Mouse (Mus musculus) CH12.LX (cell line): ENCODE results near the gene Adamts7. TPM values are rescaled to one million over a fixed set of nuclear protein-coding genes. Genes with fewer than 3 reads are reported as not detected.
A peak's percentile ranks its signal among the peaks of the same experiment; 100 is the strongest.

Experiments
- DNase-seq: peaks from one replicate; pipeline ENCODE4 v3.0.0-alpha.2; 2013; ENCODE audit errors: extremely low read depth
- H3K27ac ChIP-seq: 2 replicates; pipeline ENCODE4 v1.5.1; 2012; ENCODE audit warnings: low read depth, mild to moderate bottlenecking, control low read depth, moderate library complexity; ENCODE audit not compliant: insufficient read depth
- H3K27me3 ChIP-seq: replicated peaks from 2 replicates; pipeline ENCODE3; 2012; ENCODE audit warnings: inconsistent platforms
- H3K36me3 ChIP-seq, 2 experiments: replicated peaks in 1 of 2; 2 replicates each; pipeline versions ENCODE3 to v1.6.1; 2012; ENCODE audit warnings: inconsistent platforms in 1 of 2, low read length in 1 of 2, mild to moderate bottlenecking in 1 of 2, mixed read lengths in 1 of 2, moderate library complexity in 1 of 2; ENCODE audit not compliant: control insufficient read depth in 1 of 2, insufficient read depth in 1 of 2
- H3K4me1 ChIP-seq, 2 experiments: 2 replicates each; pipeline ENCODE4 v1.6.1; 2012; ENCODE audit warnings: inconsistent platforms in 1 of 2, moderate library complexity in 1 of 2; ENCODE audit not compliant: insufficient read depth in 2 of 2, control insufficient read depth in 1 of 2
- H3K4me2 ChIP-seq: 2 replicates; pipeline ENCODE4 v1.6.1; 2012; ENCODE audit warnings: low read depth, mild to moderate bottlenecking, control low read depth; ENCODE audit not compliant: poor library complexity, insufficient read depth, severe bottlenecking
- H3K4me3 ChIP-seq, 3 experiments: fragments of 150-350 bp in 1 of 3; sonication (generic) in 1 of 3; replicated peaks in 1 of 3; 2 replicates each; pipeline versions ENCODE3 to v1.5.1; 2011 to 2012; ENCODE audit warnings: low read depth in 2 of 3, low read length in 2 of 3, mild to moderate bottlenecking in 2 of 3, moderate library complexity in 2 of 3, control low read depth in 1 of 3, improper control_type of control experiment in 1 of 3, inconsistent platforms in 1 of 3, mixed read lengths in 1 of 3; ENCODE audit not compliant: poor library complexity in 1 of 3
- H3K79me2 ChIP-seq: replicated peaks from 2 replicates; pipeline ENCODE4 v1.6.1; 2012; ENCODE audit warnings: mild to moderate bottlenecking, moderate library complexity; ENCODE audit not compliant: control insufficient read depth, poor library complexity, insufficient read depth, severe bottlenecking; ENCODE audit errors: extremely low read depth
- H3K9ac ChIP-seq: 2 replicates; pipeline ENCODE4 v1.6.1; 2012; ENCODE audit warnings: low read depth, mild to moderate bottlenecking, control low read depth, moderate library complexity; ENCODE audit not compliant: insufficient read depth
- H3K9me3 ChIP-seq: replicated peaks from 2 replicates; pipeline ENCODE3; 2012; ENCODE audit warnings: low read length, inconsistent platforms, mixed read lengths
- E2F4 ChIP-seq: IDR thresholded peaks from 2 replicates; pipeline ENCODE4 v1.6.1; 2011; ENCODE audit warnings: low read depth, low read length, improper control_type of control experiment; ENCODE audit not compliant: insufficient replicate concordance
- JUN ChIP-seq: IDR thresholded peaks from 2 replicates; pipeline ENCODE4 v1.6.1; 2011; ENCODE audit warnings: low read depth, mild to moderate bottlenecking, low read length, improper control_type of control experiment, moderate library complexity; ENCODE audit not compliant: insufficient read depth
- KAT2A ChIP-seq: IDR thresholded peaks from 2 replicates; pipeline ENCODE4 v1.6.1; 2012; ENCODE audit warnings: low read length, improper control_type of control experiment, inconsistent platforms; ENCODE audit not compliant: insufficient replicate concordance
- MAFK ChIP-seq: IDR thresholded peaks from 2 replicates; pipeline ENCODE4 v1.6.1; 2011; ENCODE audit warnings: low read length, improper control_type of control experiment; ENCODE audit not compliant: insufficient replicate concordance
- MAZ ChIP-seq: IDR thresholded peaks from 2 replicates; pipeline ENCODE4 v1.6.1; 2012; ENCODE audit warnings: low read depth, mild to moderate bottlenecking, inconsistent platforms, low read length, improper control_type of control experiment, moderate library complexity
- NELFE ChIP-seq: IDR thresholded peaks from 2 replicates; pipeline ENCODE4 v1.6.1; 2011; ENCODE audit warnings: low read depth, low read length, improper control_type of control experiment
- NRF1 ChIP-seq: IDR thresholded peaks from 2 replicates; pipeline ENCODE4 v1.6.1; 2014; ENCODE audit warnings: low read depth, mild to moderate bottlenecking, inconsistent platforms, low read length, improper control_type of control experiment, moderate library complexity
- RCOR1 ChIP-seq: conservative IDR thresholded peaks from 2 replicates; pipeline ENCODE4 v1.6.1; 2012; ENCODE audit warnings: low read depth, mild to moderate bottlenecking, inconsistent platforms, low read length, improper control_type of control experiment
- SIN3A ChIP-seq: IDR thresholded peaks from 2 replicates; pipeline ENCODE4 v1.6.1; 2012; ENCODE audit warnings: low read length, improper control_type of control experiment, inconsistent platforms
- SMC3 ChIP-seq: IDR thresholded peaks from 2 replicates; pipeline ENCODE4 v1.6.1; 2011; ENCODE audit warnings: low read depth, low read length, improper control_type of control experiment
- TCF12 ChIP-seq: IDR thresholded peaks from 2 replicates; pipeline ENCODE4 v1.6.1; 2014; ENCODE audit warnings: low read depth, mild to moderate bottlenecking, inconsistent platforms, low read length, improper control_type of control experiment
- dilution Hi-C: fragments of 300-500 bp; cut with MboI; formaldehyde crosslinking; loops from 2 replicates; pipeline ENCODE4 v1.14.3; 2020; ENCODE audit warnings: low sequenced_read_pairs; ENCODE audit not compliant: extremely low pct_unique_long_range_greater_than_20kb, extremely low pct_ligation_motif_present
- in situ Hi-C: fragments of 300-500 bp; cut with MboI; formaldehyde crosslinking; loops from 3 replicates; pipeline ENCODE4 v1.14.3; 2019; ENCODE audit warnings: low sequenced_read_pairs, low pct_ligation_motif_present, low pct_unique_long_range_greater_than_20kb, mixed read lengths
- polyA plus RNA-seq: library from polyadenylated mRNA; unstranded; fragments of >175 nt; gene quantifications from 2 replicates; pipeline ENCODE4 v1.2.1, GENCODE M21; 2012; ENCODE audit warnings: low read depth; ENCODE audit not compliant: insufficient read length
- total RNA-seq, 2 experiments: library from RNA; depleted of rRNA; stranded (reverse); fragments of 300-350 nt in 1 of 2; fragments of >200 nt in 1 of 2; gene quantifications; 2 replicates each; pipeline ENCODE4 v1.2.3; 2012 to 2014

Gene Adamts7
- total and polyA plus RNA-seq, 3 experiments, result 4.7 to 15.7 (median 9.2) TPM

DNA sequence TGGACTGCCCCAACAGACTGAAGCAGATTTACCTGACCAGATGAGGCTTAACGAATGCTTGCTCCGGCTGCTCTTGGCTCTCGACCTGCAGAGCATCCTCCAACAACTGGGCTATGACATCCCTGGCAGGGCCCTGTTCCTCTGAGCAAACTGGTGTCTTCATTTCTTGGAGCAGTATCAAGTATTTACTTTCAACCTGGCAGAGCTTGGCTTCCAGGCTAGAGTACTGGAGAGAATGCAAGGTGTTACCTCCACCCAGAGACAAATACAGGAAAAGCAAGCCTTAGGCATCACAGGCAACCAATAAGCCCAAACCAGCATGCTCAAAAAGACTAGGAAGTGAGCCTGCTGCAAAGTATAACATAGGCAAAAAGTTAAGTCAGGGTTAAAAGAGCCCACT lies 59.4 kb downstream of the Adamts7 start:
- no peak for TF ChIP-seq RCOR1
- no peak for TF ChIP-seq NRF1
- no peak for TF ChIP-seq SMC3
- TF ChIP-seq MAZ, result no peak
- no peak for TF ChIP-seq TCF12
- no peak for TF ChIP-seq KAT2A
- no peak for TF ChIP-seq E2F4
- no peak for TF ChIP-seq JUN
- in situ Hi-C loops (loop anchor here (25.0 kb wide), 1 partner anchor 440 kb away; no protein-coding TSS in a partner anchor), dilution Hi-C loops (no loop called here)
- Histone ChIP-seq H3K4me2 (no peak overlapping the region), H3K27ac (no peak overlapping the region), H3K4me1 (peaks cover 5 to 19% of the 10 kb centered on the region in 2 experiments; a peak in 3 of 4 replicates), H3K9me3 (no peaks in the 10 kb centered on the region), H3K4me3 (no peak overlapping the region), H3K79me2 (no peaks in the 10 kb centered on the region), H3K36me3 (peaks cover 0 to 13% of the 10 kb centered on the region in 2 experiments), H3K9ac (no peak overlapping the region), H3K27me3 (no peaks in the 10 kb centered on the region)
- DNase-seq, result no peak

DNA sequence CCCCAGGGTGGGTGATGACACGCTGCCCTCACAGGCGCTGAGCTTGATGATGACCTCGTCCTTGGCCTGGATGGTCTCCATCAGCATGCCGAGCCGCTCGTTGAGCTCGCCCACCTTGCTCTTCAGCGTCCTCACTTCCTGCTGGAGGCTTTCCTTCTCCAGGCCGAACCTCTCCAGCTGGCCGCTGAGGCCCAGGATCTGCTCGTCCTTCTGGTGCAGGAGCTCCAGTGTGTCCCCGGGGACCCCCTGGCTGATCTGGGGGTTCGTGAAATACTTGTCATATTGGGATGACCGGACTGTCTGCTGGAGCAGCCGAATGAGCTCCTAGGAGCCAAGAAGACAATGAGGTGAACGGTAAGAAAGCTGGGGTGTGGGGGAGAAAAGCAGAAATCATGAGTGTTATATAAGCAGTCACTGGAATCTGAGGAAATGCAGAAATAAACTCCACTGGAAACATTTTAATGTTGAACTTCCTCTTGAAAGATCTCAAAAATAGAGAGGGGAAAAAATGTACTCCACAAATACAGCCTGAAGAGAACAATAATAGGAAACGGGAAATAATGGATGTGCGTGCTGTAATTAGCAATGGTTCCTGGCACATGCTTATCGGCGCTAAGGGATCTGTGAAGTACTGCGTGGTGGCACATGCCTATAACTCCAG lies 63.3 kb downstream of the Adamts7 start:
- Histone ChIP-seq H3K27ac (no peak overlapping the region), H3K36me3 (peaks cover 0 to 9% of the 10 kb centered on the region in 2 experiments), H3K27me3 (no peaks in the 10 kb centered on the region), H3K9ac (no peak overlapping the region), H3K4me3 (no peak overlapping the region), H3K4me1 (peaks cover 5 to 24% of the 10 kb centered on the region in 2 experiments; a peak in 3 of 4 replicates), H3K79me2 (no peaks in the 10 kb centered on the region), H3K4me2 (no peak overlapping the region), H3K9me3 (no peaks in the 10 kb centered on the region)
- dilution Hi-C loops (no loop called here), in situ Hi-C loops (no loop called here)
- DNase-seq, result no peak
- TF ChIP-seq NRF1 (no peak), SMC3 (no peak), NELFE (no peak)

- dilution Hi-C loops (no loop called here), in situ Hi-C loops (no loop called here)
- Histone ChIP-seq H3K27me3 (no peaks in the 10 kb centered on the region), H3K4me3 (no peak overlapping the region), H3K9ac (no peak overlapping the region), H3K9me3 (no peaks in the 10 kb centered on the region), H3K4me1 (peaks cover 5 to 24% of the 10 kb centered on the region in 2 experiments; a peak in 3 of 4 replicates), H3K36me3 (peaks cover 0 to 9% of the 10 kb centered on the region in 2 experiments), H3K79me2 (no peaks in the 10 kb centered on the region), H3K4me2 (no peak overlapping the region), H3K27ac (no peak overlapping the region)
- peak; percentile 48; the same call in 1 of the 2 replicates for TF ChIP-seq MAFK
- TF ChIP-seq SIN3A, result no peak
- no peak for DNase-seq
These were observed 63.9 kb downstream of the Adamts7 start for GRCm38 (mm10) chr9:90226742-90227096.
